Mouse (Mus musculus) cerebellum, postnatal 4 days (tissue): ENCODE measurements at regions not wholly inside any gene's neighbourhood (a gene's known extent, or its start where the extent isn't known, plus 50 kb on each side); places are given as distances from the start of the nearest gene placed in this dataset.

Source experiments
- DNase-seq, 2 experiments: peaks; one replicate each; pipeline ENCODE4 v3.0.0; 2022; ENCODE audit warnings: low spot score in 2 of 2, mixed read lengths in 1 of 2

DNA sequence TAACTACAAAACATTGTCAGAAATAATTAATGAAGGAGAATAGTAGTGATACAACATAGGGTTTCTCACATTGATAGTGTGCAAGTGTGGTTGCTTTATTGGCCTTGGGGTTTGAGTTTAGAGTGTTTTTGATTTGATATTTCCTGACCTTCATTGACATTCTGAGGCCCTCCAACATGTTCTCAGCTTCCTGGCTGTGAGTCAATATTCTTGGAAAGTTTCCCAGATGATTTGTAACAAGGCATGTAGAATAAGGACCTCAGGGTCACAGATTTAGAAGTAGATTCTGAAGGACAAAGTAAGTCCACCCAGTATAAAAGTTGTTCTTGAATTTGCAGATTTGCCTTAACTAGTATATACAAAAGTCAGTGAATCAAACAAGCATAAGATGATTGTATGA lies 969.7 kb upstream of the Pcdh9 start:
- no peak for DNase-seq

DNA sequence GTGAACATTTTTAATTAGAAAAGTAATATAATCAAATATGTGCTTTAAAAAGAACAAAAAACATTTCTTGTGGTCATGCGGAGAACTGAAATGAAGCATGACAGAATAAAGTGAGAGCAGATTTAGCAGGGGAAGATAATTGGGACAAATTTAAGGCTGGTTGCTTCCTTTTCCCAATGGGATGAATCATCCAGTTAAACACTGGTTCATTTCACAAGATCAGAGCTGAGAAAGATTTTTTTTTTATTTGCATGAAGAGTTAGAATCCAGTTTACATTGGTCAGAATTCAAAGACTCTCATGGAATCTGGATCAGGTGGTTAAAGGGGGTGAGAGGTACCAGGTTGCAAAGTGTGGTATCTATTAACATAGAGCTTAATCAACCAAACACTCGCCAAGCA lies 978.5 kb upstream of the Pcdh9 start:
- no peak for DNase-seq

DNA sequence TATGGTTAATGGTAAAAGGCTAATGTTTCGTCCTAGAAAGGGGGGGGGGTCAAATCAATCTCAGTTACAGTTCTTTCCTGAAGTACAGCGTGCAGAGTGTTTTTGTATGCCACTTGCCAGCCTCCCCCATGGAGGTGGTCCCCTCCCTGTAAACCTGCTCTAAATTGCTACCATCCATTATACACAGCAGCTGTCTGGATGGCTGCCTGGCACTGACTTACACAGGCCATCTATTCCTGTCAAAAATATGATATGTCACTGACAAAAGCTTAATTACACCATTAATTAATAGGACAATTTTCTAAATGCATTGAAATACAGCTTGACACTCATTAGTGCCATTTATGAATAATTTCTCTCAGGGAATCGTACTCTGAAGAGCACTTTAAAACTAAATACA lies 995.0 kb upstream of the 4921530L21Rik start:
- DNase-seq: no peak

DNA sequence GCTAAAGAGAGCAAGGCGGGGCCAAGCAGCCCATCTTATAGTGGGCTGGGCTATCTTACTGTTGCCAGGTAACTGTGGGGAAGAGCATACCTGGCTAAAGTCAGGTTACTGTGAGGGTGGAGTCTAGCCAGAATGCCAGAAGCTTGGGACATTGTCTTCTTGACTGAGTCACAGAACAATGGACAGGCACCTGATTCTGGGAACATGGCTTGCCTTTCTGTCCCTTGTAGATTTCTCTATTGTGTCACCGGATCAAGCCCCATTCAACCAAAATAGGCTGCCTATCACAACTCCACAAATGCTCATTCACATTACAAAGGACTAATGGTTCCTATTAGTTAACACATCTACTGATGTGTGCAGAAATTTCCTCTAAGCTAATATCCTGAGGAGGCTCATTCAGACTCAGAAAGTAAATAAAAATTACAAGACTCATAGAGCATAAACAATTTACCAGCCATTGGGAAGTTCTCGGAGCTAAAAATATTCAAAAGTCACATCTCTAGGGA lies 985.7 kb upstream of the 4921530L21Rik start:
- DNase-seq: no peak

DNA sequence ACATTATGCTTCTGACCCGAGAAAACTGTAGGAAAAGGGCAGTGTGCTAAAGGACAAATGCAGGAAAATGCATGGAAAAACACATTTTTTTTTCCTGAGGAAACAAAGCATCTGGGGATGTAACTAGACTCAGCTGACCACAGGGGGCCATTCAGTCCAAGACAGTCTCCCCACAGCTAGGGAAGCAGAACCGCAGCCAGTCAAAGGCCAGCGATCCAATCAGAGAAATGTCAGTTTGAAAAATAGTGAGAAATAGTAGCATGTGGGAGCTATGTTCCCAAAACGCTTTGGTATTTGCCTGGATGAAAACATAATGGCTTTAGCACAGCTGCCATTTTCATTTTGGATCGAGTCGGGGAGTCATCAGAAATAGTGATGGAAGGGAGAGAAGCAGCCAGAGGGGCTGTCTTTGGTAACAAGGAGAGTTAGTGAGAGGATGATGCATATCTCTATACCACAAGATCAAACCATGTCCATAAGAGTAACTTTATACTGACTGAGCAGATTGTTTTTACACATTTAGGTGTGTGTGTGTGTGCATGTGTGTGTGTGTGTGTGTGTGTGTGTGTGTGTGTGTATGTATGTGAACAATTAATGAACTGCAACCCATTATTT lies 982.3 kb upstream of the 4921530L21Rik start:
- peak in 1 of 2 experiments; percentile 1 for DNase-seq

DNA sequence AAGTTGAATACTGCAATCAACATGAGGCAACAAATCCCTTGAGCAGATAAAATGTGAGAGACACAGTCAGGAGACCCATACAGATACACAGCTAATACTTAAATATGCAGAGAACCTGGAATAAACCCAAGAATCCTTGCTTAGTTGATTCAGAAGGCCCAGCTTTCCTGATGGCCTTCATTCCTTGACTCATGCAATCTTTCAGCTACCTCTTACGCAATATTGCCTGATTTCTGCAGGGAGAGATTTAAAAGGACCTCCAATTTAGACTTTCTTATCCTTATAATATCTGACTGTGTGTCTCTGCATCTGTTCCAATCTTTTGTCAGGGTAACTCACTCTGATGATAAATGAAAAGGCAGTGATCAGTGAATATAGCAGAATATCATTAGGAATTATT lies 968.7 kb upstream of the 4921530L21Rik start:
- DNase-seq: no peak

DNA sequence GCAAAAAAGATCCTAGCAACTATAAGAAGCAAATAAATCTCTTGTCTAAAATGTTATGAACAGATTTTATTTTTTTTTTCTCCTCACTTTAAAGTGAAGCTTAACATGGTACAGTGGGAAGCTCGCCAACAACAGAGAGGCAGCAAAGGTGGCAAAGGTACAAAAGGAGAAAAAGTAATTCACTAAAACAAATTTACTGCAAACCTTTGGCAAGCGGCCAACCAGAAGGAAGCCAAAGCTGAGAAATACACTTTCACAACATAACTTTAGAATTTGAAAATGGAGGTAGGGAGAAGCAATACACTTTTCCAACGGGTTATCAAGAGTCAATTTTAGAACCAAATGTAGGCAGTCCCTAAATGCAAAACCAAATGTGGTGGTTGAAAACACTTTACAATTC lies 939.6 kb upstream of the 4921530L21Rik start:
- no peak for DNase-seq
